Mouse (Mus musculus) liver, embryonic 14.5 days (tissue): ENCODE data around the gene Tmco5.

Experiments used
- CTCF ChIP-seq: IDR thresholded peaks from 2 replicates; pipeline ENCODE4 v1.5.1; 2016; ENCODE audit warnings: antibody characterized with exemption, low read depth, control low read depth
- EP300 ChIP-seq: IDR thresholded peaks from 2 replicates; pipeline ENCODE4 v1.6.1; 2016; ENCODE audit warnings: antibody characterized with exemption, low read depth

GRCm38 (mm10) chr2:116934776-116935175, 56.3 kb downstream of the Tmco5 start:
- TF ChIP-seq CTCF = no peak
- no peak for TF ChIP-seq EP300
